Mouse (Mus musculus): ENCODE data around the gene Cops8. TPM values are rescaled to one million over a fixed set of nuclear protein-coding genes. Genes with fewer than 3 reads are reported as not detected.

Gene Cops8
- 25.9 and 28.4 TPM in 2 replicates for polyA plus RNA-seq (2012; rRNA removed)

DNA sequence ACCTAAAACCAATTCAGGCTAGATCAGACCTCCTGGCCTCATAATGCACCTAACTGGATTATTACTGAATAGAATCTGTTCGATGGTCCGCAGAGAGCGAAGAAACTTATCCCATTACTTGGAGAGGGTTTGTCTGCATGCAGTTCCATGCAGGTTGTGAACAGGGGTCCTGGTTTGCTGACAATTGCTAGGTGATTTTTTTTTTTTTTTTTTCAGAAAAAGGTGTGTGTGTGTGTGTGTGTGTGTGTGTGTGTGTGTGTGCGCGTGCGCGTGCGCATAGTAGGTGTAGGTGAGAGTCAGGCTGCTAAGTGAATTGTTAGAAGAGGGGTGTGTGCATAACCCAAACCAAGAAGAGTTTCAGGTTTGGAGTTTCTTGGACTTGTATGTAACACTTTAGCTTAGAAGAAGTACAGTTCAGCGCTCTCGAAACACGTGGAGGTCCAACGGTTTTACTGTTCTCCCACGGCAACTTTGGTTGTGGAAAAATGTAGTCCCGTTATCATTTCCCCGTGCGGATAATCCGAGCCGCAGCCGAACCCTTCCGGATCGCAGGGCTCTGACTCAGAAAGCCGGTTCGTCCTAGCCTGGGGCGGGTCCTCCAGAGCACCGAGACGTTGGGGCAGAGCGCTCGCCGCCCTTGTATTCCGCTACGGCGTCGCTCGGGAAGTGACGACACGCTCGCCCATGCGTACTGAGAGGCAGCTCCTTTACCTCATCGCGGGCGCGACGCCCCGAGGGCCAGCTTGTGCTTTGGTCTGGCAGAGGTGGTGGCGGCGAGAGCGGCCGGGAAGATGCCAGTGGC is at the start of gene Cops8:
TSS of gene Cops8 (plus strand) at position 223 of the 802 bp plus-strand sequence.

Other genes starting within 250 kb of the Cops8 start
- 5.9 and 7.9 TPM in 2 replicates for gene Col6a3, start 241.0 kb downstream of the Cops8 start, polyA plus RNA-seq (2012; rRNA removed)